Mouse (Mus musculus) kidney, embryonic 16.5 days (tissue): ENCODE data around the gene Med28. TPM values are rescaled to one million over a fixed set of nuclear protein-coding genes. Genes with fewer than 3 reads are reported as not detected.

Experiments
- ATAC-seq: fragments of 200-750 bp; cut with Nextera tagmentation; 2 replicates; pipeline ENCODE4 v1.8.0; 2017; ENCODE audit warnings: moderate TSS enrichment; ENCODE audit not compliant: low FRiP score, low TSS enrichment
- H3K27ac ChIP-seq: fragments of 300-500 bp; sonication (generic); 2 replicates; pipeline ENCODE4 v1.5.1; 2014; ENCODE audit warnings: low read length
- H3K27me3 ChIP-seq: fragments of 300-500 bp; sonication (generic); 2 replicates; pipeline ENCODE4 v1.6.1; 2014; ENCODE audit warnings: low read length, control low read depth, mixed read lengths; ENCODE audit not compliant: insufficient read depth
- H3K36me3 ChIP-seq: fragments of 300-500 bp; sonication (generic); 2 replicates; pipeline ENCODE4 v1.6.1; 2014; ENCODE audit warnings: low read length, control low read depth, mixed read lengths; ENCODE audit not compliant: insufficient read depth
- H3K4me1 ChIP-seq: fragments of 300-500 bp; sonication (generic); 2 replicates; pipeline ENCODE4 v1.6.1; 2014; ENCODE audit warnings: low read length, control low read depth, mixed read lengths; ENCODE audit not compliant: insufficient read depth
- H3K4me2 ChIP-seq: fragments of 300-500 bp; sonication (generic); replicated peaks from 2 replicates; pipeline ENCODE4 v1.6.1; 2014; ENCODE audit warnings: low read depth, low read length
- H3K4me3 ChIP-seq: fragments of 300-500 bp; sonication (generic); 2 replicates; pipeline ENCODE4 v1.5.1; 2014; ENCODE audit warnings: mild to moderate bottlenecking, low read length
- H3K9ac ChIP-seq: fragments of 300-500 bp; sonication (generic); replicated peaks from 2 replicates; pipeline ENCODE4 v1.6.1; 2014; ENCODE audit warnings: low read length
- H3K9me3 ChIP-seq: fragments of 300-500 bp; sonication (generic); 2 replicates; pipeline ENCODE4 v1.6.1; 2016; ENCODE audit warnings: low read length, control low read depth
- WGBS: fragments of 180-500 bp; shearing (Covaris S2); extraction: QIAGEN DNeasy Blood & Tissue Kit; methylation state at CpG from one replicate; pipeline ENCODE4 v1.1.7; 2014; 5-methylcytosine and 5-hydroxymethylcytosine counted together
- polyA plus RNA-seq: library from polyadenylated mRNA; unstranded; fragments of >200 nt; fragmentation: Nextera tagmentation; extraction: Ambion mirVana; gene quantifications from 2 replicates; pipeline ENCODE4 v1.2.1, GENCODE M21; 2015

The Med28 gene
- polyA plus RNA-seq, 1 experiment from 2014 or later = 292 TPM

DNA sequence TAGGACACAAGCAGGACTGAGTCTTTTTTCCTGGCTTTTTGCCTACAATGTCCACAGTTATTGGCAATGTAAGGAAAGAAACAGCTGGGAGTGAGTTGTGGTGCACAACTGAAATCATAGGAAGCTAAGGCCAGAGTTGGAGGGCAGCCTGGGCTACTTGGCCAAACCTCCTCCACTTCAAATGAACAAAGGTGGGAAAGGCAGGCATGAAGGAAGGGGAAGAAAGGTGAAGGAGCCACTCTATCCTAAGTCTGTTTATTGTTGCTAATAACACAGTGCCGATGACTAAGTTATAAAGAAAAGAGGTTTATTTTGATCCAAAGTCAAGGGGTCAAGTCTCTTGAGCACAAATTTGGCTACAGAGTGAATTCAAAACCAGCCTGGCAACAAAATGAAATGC lies 57.3 kb downstream of the Med28 start:
- ATAC-seq = no peak
- 71% methylated on average over 1 of the region's 1 CpGs for WGBS
- no peaks in the 10 kb centered on the region for H3K27me3 ChIP-seq
- no peaks in the 10 kb centered on the region for H3K9me3 ChIP-seq
- H3K9ac ChIP-seq = no peak overlapping the region
- H3K4me3 ChIP-seq = no peak overlapping the region
- no peaks in the 10 kb centered on the region for H3K36me3 ChIP-seq
- H3K27ac ChIP-seq = no peak overlapping the region
- H3K4me1 ChIP-seq = no peaks in the 10 kb centered on the region
- H3K4me2 ChIP-seq = no peak overlapping the region

Other genes starting within 250 kb of the Med28 start
- 213 and 231 TPM in 2 replicates for gene Qdpr, start 70.0 kb upstream of the Med28 start, polyA plus RNA-seq
- gene Clrn2, start 66.5 kb upstream of the Med28 start, polyA plus RNA-seq = not detected in 2 replicates
- gene Lap3, start 26.9 kb upstream of the Med28 start, polyA plus RNA-seq = 109 and 113 TPM in 2 replicates
- 1.5 and 1.7 TPM in 2 replicates for gene Fam184b, start 119.4 kb downstream of the Med28 start, polyA plus RNA-seq
- gene Ncapg, start 149.7 kb downstream of the Med28 start, polyA plus RNA-seq = 53.8 and 54.0 TPM in 2 replicates